Mouse (Mus musculus): ENCODE measurements around the gene AI413582.

Gene AI413582

DNA sequence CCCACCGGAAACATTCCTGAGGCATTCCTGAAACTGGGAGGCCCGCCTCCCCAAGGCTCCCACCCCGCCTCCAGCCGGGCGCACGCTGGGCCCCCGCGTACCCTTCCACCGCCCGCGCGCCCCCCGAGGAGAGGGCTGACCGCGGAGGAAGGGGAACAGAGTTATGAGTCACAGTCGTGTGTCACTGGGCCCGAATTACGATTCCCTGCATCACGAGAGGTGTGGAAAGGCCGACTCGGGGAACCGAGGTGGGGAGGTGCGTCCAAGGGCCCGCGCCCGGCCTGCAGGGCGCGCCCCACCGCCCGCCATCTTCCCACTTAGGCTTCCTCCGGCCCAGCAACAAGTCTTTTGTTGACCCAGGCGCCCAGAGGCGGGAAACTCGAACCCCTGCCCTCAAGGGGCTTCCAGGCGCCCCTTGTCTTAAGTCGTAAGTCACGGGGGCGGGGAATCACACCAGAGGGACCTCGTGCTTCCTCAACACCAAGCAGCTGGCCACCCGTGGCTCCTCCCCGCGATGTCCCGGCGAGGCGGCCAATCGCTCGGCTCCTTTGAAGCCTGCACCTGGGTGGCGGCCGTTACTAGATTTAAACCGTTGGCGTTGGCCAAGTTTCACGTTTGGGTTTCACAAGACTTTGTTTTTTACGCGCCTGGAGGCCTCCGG, 9.9 kb downstream of the AI413582 start:
- DNase-seq (ENCODE audit: low read depth, low spot score) = peak; percentile 95

GRCm38 (mm10) chr17:27555075-27555511, 10.5 kb downstream of the AI413582 start:
- DNase-seq (ENCODE audit: low read depth, low spot score) = peak; percentile 92

DNA sequence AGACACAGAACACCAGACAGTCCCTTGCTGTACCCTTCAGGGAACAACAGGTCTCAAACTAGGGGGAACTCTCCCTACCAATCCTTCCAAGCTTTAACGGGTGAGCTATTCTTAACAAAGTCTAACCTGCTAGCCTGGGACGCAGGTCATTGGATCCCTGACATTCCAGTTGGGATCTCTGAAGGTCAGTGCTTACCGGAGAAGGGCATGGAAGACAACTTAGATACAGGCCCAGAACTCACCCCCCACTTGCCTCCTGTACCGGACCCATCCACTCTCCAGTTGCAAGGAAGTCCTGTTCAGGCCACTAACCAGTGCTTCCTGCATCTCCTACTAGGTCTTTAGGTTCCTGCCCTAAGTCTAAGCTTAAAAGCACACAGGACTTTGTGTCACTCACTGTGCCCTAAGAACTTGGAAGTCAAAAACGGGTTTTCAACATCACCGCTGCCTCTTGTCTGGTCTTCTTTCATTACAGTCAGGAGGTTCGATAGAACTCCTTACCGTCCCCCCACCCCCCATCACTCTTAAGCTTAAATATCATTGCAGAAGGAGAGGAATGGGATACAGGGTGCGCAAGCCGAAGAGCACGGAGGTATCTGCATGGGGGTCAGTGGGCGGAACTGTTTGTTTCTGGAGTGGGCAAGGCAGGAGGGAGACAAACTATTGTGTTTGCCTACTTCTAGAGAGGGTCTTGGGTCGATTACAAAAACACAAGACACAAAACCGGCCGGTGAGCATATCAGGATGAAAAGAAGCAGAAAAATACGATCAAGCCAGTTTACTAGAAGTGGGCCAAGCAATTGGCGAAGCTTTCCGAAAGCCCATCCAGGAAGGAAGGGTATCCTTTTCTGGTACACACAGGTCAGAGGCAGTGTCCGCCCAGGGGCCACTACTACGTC, 11.2 kb downstream of the AI413582 start:
- peak; percentile 71 for DNase-seq (ENCODE audit: low read depth, low spot score)

- DNase-seq (ENCODE audit: low read depth, low spot score) = no peak
Observed at GRCm38 (mm10) chr17:27552215-27553201, 13.0 kb downstream of the AI413582 start.

DNA sequence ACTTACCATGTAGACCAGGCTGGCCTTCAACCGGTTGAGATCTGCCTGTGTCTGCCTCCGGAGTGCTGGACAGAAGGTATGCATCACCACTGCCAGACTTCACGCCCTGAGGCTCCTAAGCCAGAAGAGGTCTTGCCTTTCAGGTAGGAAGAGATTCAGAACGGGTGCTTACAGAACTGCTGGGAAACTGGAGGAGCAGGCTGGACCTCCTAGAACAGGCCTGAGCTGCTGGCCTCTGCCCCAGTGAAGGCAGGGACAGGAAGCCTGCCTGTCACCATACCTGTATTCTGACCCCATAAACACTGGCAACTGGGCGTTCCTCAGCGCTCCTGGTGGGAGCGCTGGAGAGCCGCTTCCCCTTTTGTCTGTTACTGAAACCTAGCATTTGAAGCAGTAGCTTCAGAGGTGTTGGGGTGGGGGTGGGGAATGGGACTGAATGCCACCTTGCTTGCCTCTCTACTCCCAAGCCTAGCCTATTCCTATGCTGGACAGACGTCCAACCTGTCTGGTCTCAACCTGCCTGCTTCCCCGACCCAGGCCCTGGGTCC, 14.1 kb downstream of the AI413582 start:
- DNase-seq (ENCODE audit: low read depth, low spot score) = peak; percentile 73

DNA sequence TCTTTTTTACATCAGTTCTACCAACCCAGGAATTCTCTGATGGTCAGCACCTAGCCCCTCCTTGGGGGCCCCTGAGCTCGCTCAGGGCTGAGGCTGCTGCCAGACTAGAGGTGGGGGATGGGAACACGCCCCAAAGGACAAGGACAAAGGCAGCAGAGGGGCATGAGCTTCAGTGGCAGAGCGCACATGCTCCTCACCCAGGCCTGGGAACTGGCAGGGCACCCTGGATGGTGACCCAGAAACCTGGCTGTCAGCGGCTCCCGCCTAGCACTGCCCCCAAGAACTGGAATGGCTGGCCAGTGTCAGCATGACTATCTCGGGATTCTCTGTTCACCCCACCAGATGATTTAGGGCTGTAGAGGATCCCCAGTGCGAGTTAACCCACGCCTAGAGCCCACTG, 16.3 kb downstream of the AI413582 start:
- DNase-seq (ENCODE audit: low read depth, low spot score) = no peak

- DNase-seq (ENCODE audit: low read depth, low spot score) = no peak
Observed at GRCm38 (mm10) chr17:27547253-27547868, 18.2 kb downstream of the AI413582 start.

GRCm38 (mm10) chr17:27546574-27547085, 18.9 kb downstream of the AI413582 start:
- no peak for DNase-seq (ENCODE audit: low read depth, low spot score)

GRCm38 (mm10) chr17:27545991-27546390, 19.6 kb downstream of the AI413582 start:
- DNase-seq (ENCODE audit: low read depth, low spot score) = peak; percentile 43

GRCm38 (mm10) chr17:27544551-27544950, 21.0 kb downstream of the AI413582 start:
- DNase-seq (ENCODE audit: low read depth, low spot score) = no peak

GRCm38 (mm10) chr17:27541984-27542383, 23.6 kb downstream of the AI413582 start:
- no peak for DNase-seq (ENCODE audit: low read depth, low spot score)

- DNase-seq (ENCODE audit: low read depth, low spot score) = no peak
Observed at GRCm38 (mm10) chr17:27541261-27541660, 24.3 kb downstream of the AI413582 start.

DNA sequence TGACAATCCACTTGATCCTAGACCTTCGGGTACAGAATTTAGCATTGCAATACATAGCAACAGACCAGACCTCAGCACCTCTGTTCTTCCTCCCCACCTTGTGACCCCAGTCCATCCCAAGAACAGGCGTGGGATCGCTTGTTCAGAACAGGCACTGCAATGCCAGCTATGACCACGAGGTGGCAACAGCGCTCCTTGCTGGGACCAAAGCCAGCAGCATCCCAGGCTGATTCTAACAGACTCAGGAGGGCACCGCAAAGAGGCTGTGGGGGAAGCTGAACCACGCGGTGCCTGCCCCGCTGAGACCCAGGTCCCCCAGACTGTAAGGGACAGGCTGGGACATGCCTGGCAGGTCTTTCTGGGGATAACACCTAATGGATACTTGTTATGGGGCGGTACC, 30.8 kb downstream of the AI413582 start:
- DNase-seq (ENCODE audit: low read depth, low spot score) = peak; percentile 90

DNA sequence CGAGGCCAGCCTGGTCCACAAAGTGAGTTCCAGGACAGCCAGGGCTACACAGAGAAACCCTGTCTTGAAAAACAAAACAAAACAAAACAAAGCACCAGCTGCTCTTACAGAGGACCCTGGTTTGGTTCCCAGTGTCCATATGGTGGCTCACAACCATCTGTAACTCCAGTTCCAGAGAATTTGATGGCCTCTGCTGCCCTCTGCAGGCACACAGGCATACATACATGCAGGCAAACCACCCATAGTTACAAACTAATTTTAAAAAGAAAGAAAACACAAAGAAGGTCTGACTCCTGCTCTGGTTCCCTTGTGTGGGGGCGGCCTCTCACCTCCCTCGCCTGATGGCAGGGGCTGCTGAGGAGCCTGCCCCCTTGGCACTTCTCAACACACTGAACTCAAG, 32.2 kb downstream of the AI413582 start:
- no peak for DNase-seq (ENCODE audit: low read depth, low spot score)

DNA sequence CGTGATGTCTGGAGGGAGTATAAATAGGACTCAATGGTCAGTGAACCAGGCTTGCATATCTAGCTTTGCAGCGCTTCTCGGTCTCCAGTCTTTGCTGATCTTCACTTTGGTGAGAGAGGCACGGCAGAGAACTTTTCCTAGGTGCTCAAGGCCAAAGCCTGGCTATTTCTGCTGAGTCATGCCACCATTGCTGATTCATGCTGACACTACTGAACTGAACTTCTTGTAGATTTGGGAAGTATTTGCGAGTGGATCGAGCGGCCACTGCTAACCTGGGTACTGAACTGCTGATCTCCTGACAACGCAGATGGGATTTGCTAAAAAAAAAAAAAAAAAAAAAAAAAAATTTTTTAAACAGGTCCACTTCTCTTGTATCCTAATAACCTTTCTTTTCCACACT, 33.5 kb downstream of the AI413582 start:
- no peak for DNase-seq (ENCODE audit: low read depth, low spot score)

DNA sequence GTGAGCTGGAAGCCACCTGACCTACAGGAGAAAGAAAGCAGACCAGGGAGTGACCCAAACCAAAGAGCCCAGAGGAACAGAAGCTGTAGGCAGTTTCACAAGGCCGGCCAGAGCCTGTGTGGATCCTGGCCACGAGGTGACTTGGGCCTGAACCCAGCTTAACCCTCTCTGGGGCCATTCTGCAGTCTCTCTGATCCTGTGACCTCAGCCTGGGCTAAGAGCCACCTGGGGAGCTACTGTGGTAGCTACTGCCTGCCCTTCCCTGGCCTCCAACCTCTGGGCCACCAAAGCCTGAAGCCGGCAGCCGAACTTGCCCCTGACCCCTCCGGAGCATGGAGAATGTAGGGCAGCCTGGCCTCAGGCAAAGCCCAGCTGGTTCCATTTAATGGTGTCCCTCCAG, 36.8 kb downstream of the AI413582 start:
- no peak for DNase-seq (ENCODE audit: low read depth, low spot score)

DNA sequence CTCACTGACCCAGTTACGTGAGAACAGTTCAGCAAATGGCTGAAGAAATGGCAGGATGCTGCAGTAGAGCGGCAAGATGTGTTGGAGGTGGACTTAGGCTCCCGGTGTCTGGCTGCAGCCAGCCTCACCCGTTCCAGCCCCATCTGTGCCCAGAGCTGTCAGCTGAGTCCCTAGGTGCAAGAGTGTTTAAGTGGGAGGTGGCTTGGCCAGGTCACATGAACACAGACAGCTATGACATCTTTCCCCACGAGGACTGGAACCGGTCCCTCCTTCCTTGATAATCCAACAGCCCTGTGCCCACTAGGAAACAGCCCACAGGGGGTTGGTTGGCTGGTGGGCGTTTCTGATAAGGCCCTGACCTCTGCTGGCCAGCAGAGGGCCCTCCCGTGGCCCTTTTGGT, 37.5 kb downstream of the AI413582 start:
- no peak for DNase-seq (ENCODE audit: low read depth, low spot score)

DNA sequence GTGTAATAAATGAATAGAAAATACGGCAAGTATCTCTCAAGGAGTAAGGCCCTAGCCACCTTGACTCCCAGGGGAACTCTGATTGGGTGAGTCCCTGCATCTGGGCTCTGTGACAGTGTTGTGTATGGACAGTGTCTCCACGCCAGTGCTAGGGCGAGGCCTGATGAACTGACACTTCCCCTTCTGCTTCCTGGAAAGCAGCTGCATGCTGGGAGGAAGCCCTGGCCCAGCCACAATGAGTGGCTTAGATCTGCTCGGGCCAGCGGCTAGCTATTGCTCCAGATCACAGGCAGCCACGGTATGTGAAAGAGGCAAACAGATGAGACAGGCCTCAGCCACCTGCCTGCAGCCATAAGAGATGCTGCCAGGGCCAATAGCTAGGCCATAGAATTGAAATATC, 38.4 kb downstream of the AI413582 start:
- DNase-seq (ENCODE audit: low read depth, low spot score) = no peak

DNA sequence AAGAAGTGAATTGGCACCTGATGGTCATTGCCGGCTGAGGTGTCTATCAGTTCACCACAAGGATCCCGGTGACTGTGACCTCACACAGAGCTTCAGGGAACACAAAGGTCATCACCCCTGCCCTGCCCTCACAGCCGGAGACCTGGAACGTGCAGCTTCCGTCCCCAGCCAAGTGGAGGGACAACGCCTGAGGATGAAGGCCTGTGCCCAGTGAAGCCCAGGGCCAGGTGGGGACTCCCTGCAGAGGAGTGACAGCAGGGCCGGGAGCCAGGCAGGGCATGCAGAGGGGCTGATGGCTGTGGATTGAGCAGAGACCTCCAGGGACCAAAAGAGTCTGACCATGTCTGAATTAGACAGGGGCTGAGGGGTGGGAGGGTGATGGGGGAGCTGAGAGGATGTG, 42.4 kb downstream of the AI413582 start:
- DNase-seq (ENCODE audit: low read depth, low spot score) = no peak

DNA sequence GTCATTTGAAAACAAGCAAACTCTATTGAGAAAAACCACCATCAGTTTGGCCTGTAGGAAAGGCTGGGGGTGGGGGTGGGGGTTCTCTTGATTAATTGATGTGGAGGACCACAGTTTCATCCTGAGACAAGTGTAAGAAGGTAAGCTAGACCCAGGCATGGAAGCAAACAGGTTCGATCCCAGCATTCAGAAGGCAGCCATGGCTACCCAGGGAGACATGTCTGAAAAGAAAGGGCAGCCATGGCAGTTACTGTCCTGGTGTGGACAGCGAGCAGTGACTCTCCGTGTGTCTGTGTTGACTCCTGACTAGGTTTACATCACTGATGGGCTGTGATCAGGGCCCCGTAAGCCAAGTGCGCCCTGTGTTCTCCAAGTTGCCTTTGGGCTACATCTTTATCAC, 44.3 kb downstream of the AI413582 start, which contains the start of gene Grm4:
Gene Grm4 (minus strand): TSS at position 101 of the 400 bp plus-strand sequence.
- DNase-seq (ENCODE audit: low read depth, low spot score) = no peak

- peak; percentile 54 for DNase-seq (ENCODE audit: low read depth, low spot score)
Observed at GRCm38 (mm10) chr17:27520557-27520956, 45.0 kb downstream of the AI413582 start.

Data from R1 (cell line).